Mouse (Mus musculus): Measurements from ENCODE around the gene Glrx5. TPM values are rescaled to one million over a fixed set of nuclear protein-coding genes. Genes with fewer than 3 reads are reported as not detected.

Glrx5 gene
- total and polyA plus RNA-seq, 3 experiments, result 108 to 291 TPM; not detected in 1

GRCm38 (mm10) chr12:104986001-104986400, 46.5 kb upstream of the Glrx5 start (continued):
- TF ChIP-seq KAT2A (conservative IDR thresholded peaks at IDR 0.05; ENCODE audit: low read depth, low read length), result no peak

DNA sequence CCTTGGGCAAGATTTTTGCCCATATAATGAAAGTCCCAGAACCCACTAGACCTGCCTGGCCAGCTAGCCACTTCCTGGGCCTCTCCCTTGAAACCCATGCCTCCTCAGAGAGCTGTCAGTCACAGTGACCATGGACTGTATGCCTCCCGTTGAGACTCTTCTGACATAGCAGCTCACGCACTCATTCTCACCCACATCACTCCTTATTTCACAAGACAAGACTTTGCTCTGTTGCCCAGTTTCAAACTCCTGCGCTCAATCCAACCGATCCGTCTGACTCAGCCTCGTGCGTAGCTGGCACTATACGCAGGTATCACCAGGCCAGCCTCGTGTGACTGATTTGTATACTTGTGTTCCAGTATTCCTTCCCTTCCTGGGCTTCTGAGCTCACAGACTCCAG, 45.7 kb upstream of the Glrx5 start:
- no peak for TF ChIP-seq ZMIZ1 (IDR thresholded peaks at IDR 0.05; ENCODE audit: low read depth, low read length)
- TF ChIP-seq E2F4 (IDR thresholded peaks at IDR 0.05; ENCODE audit: borderline replicate concordance, low read depth, low read length), result no peak
- no peak for TF ChIP-seq MEF2A (IDR thresholded peaks at IDR 0.05; ENCODE audit: extremely low read depth, insufficient replicate concordance, low read depth, low read length, poor library complexity, severe bottlenecking)
- Histone ChIP-seq H3K9me3 (replicated peaks; ENCODE audit: insufficient read depth, low read length) (no peaks in the 10 kb centered on the region), H3K4me1 (ENCODE audit: control insufficient read depth in 1 of 2, insufficient read depth in 2 of 2, low read length in 2 of 2) (peaks cover 0 to 32% of the 10 kb centered on the region in 2 experiments; a peak in 3 of 4 replicates), H3K79me2 (ENCODE audit: control insufficient read depth, insufficient read depth, low read length, poor library complexity) (no peaks in the 10 kb centered on the region; the same call in 1 of the 2 replicates), H3K36me3 (ENCODE audit: control insufficient read depth in 1 of 2, insufficient read depth in 2 of 2, low read length in 2 of 2) (peaks cover 0 to 21% of the 10 kb centered on the region in 2 experiments; a peak in 2 of 4 replicates), H3K27me3 (ENCODE audit: control insufficient read depth in 1 of 2, insufficient read depth in 2 of 2, low read length in 2 of 2) (no peaks in the 10 kb centered on the region), H3K4me3 (ENCODE audit: control insufficient read depth in 1 of 2, insufficient read depth in 1 of 2, low read depth in 2 of 2, low read length in 2 of 2) (no peak overlapping the region), H3K27ac (ENCODE audit: control insufficient read depth, low read depth, low read length) (no peak overlapping the region), H3K9ac (ENCODE audit: control insufficient read depth, low read depth, low read length, poor library complexity, severe bottlenecking) (no peak overlapping the region)
- DNase-seq (ENCODE audit: low read depth, low spot score), result no peak

DNA sequence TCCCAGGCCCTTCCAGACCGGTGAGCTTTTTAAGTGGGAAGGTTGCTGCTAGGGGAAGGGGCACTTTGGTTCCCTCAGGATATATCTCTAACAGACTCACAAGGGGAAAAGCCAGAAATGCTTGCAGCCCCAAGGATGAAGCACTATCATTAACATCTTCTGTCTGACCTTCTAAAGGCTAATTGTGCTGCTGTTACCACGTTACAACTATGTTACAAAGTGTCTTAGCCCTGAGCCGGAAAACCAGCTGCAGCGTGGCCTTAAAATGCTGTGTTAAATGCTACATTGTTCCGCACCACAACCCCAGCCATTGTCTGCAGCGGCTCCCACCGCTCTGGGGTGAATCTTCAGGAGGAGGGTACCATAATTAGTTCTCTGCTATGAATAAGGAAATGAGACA, 44.6 kb upstream of the Glrx5 start:
- H3K9me3 ChIP-seq (replicated peaks; ENCODE audit: insufficient read depth, low read length), result no peaks in the 10 kb centered on the region
- H3K9ac ChIP-seq (ENCODE audit: control insufficient read depth, low read depth, low read length, poor library complexity, severe bottlenecking), result no peak overlapping the region
- H3K27ac ChIP-seq (ENCODE audit: control insufficient read depth, low read depth, low read length), result no peak overlapping the region
- no peak overlapping the region for H3K4me3 ChIP-seq (ENCODE audit: control insufficient read depth in 1 of 2, insufficient read depth in 1 of 2, low read depth in 2 of 2, low read length in 2 of 2)
- DNase-seq (ENCODE audit: low read depth, low spot score), result no peak
- H3K4me1 ChIP-seq (ENCODE audit: control insufficient read depth in 1 of 2, insufficient read depth in 2 of 2, low read length in 2 of 2), result peaks cover 0 to 44% of the 10 kb centered on the region in 2 experiments; a peak in 3 of 4 replicates
- H3K27me3 ChIP-seq (ENCODE audit: control insufficient read depth in 1 of 2, insufficient read depth in 2 of 2, low read length in 2 of 2), result no peaks in the 10 kb centered on the region
- H3K36me3 ChIP-seq (ENCODE audit: control insufficient read depth in 1 of 2, insufficient read depth in 2 of 2, low read length in 2 of 2), result peaks cover 0 to 30% of the 10 kb centered on the region in 2 experiments; a peak in 2 of 4 replicates
- H3K79me2 ChIP-seq (ENCODE audit: control insufficient read depth, insufficient read depth, low read length, poor library complexity), result no peaks in the 10 kb centered on the region; the same call in 1 of the 2 replicates
- TF ChIP-seq NRF1 (IDR thresholded peaks at IDR 0.05; ENCODE audit: insufficient read depth, low read depth, low read length, poor library complexity, severe bottlenecking) (no peak), TCF12 (IDR thresholded peaks at IDR 0.05; ENCODE audit: low read depth, low read length) (no peak), USF1 (IDR thresholded peaks at IDR 0.05; ENCODE audit: low read depth, low read length) (no peak), GABPA (IDR thresholded peaks at IDR 0.05; ENCODE audit: low read depth, low read length) (no peak), GATA1 (IDR thresholded peaks at IDR 0.05; ENCODE audit: low read depth, low read length) (no peak), RAD21 (IDR thresholded peaks at IDR 0.05; ENCODE audit: low read depth, low read length) (no peak), E2F4 (IDR thresholded peaks at IDR 0.05; ENCODE audit: borderline replicate concordance, low read depth, low read length) (no peak), MAX (IDR thresholded peaks at IDR 0.05; ENCODE audit: low read length) (no peak), EP300 (IDR thresholded peaks at IDR 0.05; ENCODE audit: low read depth in 1 of 2, low read length in 2 of 2) (no peak), BHLHE40 (IDR thresholded peaks at IDR 0.05; ENCODE audit: borderline replicate concordance, low read depth, low read length) (no peak), MAZ (IDR thresholded peaks at IDR 0.05; ENCODE audit: low read depth, low read length) (no peak), TBP (IDR thresholded peaks at IDR 0.05; ENCODE audit: low read depth, low read length) (no peak), ETS1 (IDR thresholded peaks at IDR 0.05; ENCODE audit: low read depth, low read length) (no peak)
